Mouse (Mus musculus) ES-E14 (cell line): ENCODE measurements at regions not wholly inside any gene's neighbourhood (a gene's known extent, or its start where the extent isn't known, plus 50 kb on each side); places are given as distances from the start of the nearest gene placed in this dataset.

ENCODE experiments used
- CHD2 ChIP-seq: IDR thresholded peaks from 2 replicates; pipeline ENCODE4 v1.6.1; 2014; ENCODE audit warnings: mild to moderate bottlenecking, low read depth, low read length, inconsistent platforms
- MAFK ChIP-seq: IDR thresholded peaks from 2 replicates; pipeline ENCODE4 v1.6.1; 2014; ENCODE audit warnings: mild to moderate bottlenecking, low read depth, low read length, inconsistent platforms; ENCODE audit not compliant: insufficient read depth
- ZNF384 ChIP-seq: IDR thresholded peaks from 2 replicates; pipeline ENCODE4 v1.6.1; 2012; ENCODE audit warnings: low read depth, low read length, inconsistent platforms

DNA sequence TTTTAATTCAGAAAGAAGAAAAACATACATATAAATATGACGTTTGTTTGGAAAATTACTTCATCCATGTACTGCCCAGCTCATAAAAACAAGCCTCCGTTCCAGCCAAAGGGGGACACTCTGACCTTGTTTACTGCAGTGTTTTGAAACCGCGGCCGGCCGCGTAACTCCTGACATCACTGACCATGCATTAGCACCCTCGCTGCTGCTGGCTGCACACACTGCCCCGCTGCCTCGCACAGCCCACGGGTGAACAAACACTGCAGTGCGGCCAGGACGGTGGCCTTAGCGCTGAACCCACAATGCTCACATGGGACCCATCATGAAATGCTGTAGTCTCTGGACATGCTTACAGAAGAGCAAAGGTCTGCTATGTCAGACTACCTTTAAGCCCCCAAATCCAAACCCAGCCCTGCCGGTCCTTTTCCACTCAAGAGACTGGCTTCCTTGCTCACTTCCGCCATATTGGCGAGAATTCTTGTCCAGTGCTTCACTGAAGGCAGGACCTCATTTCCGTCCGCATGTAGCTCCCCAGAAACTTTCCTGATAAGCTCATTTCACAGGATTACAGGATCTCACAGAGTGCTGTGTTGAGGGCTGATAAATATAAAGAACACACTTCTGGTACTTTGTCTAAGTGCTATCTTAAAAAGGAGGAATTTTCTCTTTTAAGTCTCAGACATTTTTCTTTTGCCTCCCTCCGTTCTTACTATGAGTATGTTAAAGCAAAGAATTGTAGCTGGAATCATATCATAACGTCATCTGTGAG is 154.9 kb upstream of the Klf14 start:
- TF ChIP-seq CHD2, result no peak
- no peak for TF ChIP-seq MAFK
- no peak for TF ChIP-seq ZNF384
